Mouse (Mus musculus) embryo, embryonic 9.5 days (tissue): ENCODE measurements around the gene Lnx1.

ENCODE experiments used
- DNase-seq: peaks from one replicate; pipeline ENCODE4 v3.0.0-alpha.2; 2017; ENCODE audit errors: extremely low spot score

The Lnx1 gene

GRCm38 (mm10) chr5:74702766-74703165 is at the start of gene Lnx1:
Lnx1 (minus strand) TSS chr5:74702912.
- DNase-seq, result no peak

- no peak for DNase-seq
These were observed 47.8 kb upstream of the Lnx1 start for GRCm38 (mm10) chr5:74750501-74750900.

- no peak for DNase-seq
These were observed 44.8 kb upstream of the Lnx1 start for GRCm38 (mm10) chr5:74747476-74747875.

- DNase-seq, result no peak
These were observed 38.2 kb upstream of the Lnx1 start for GRCm38 (mm10) chr5:74740951-74741350.

- no peak for DNase-seq
These were observed 36.7 kb upstream of the Lnx1 start for GRCm38 (mm10) chr5:74739435-74739834.

GRCm38 (mm10) chr5:74738312-74738711 is 35.6 kb upstream of the Lnx1 start:
- DNase-seq, result peak; percentile 27

GRCm38 (mm10) chr5:74733885-74734558 is 31.3 kb upstream of the Lnx1 start:
- DNase-seq, result no peak

- DNase-seq, result no peak
These were observed 29.9 kb upstream of the Lnx1 start for GRCm38 (mm10) chr5:74732613-74733012.

GRCm38 (mm10) chr5:74730601-74731000 is 27.9 kb upstream of the Lnx1 start:
- no peak for DNase-seq

- no peak for DNase-seq
These were observed 26.9 kb upstream of the Lnx1 start for GRCm38 (mm10) chr5:74729567-74729966.

GRCm38 (mm10) chr5:74728186-74728585 is 25.5 kb upstream of the Lnx1 start:
- no peak for DNase-seq

GRCm38 (mm10) chr5:74727319-74727718 is 24.6 kb upstream of the Lnx1 start:
- no peak for DNase-seq

GRCm38 (mm10) chr5:74725541-74725940 is 22.8 kb upstream of the Lnx1 start:
- no peak for DNase-seq

GRCm38 (mm10) chr5:74721816-74722215 is 19.1 kb upstream of the Lnx1 start:
- DNase-seq, result no peak

- no peak for DNase-seq
These were observed 17.9 kb upstream of the Lnx1 start for GRCm38 (mm10) chr5:74720661-74721060.

- no peak for DNase-seq
These were observed 13.5 kb upstream of the Lnx1 start for GRCm38 (mm10) chr5:74716165-74716564.

GRCm38 (mm10) chr5:74712811-74713210 is 10.1 kb upstream of the Lnx1 start:
- DNase-seq, result no peak

- no peak for DNase-seq
These were observed 9.3 kb upstream of the Lnx1 start for GRCm38 (mm10) chr5:74711988-74712387.

GRCm38 (mm10) chr5:74711056-74711455 is 8.3 kb upstream of the Lnx1 start:
- DNase-seq, result no peak

- DNase-seq, result no peak
These were observed 7.5 kb upstream of the Lnx1 start for GRCm38 (mm10) chr5:74710181-74710580.

GRCm38 (mm10) chr5:74704460-74704790 is 1.7 kb upstream of the Lnx1 start:
- DNase-seq, result peak; percentile 90

GRCm38 (mm10) chr5:74703741-74704459 is 1.2 kb upstream of the Lnx1 start:
- no peak for DNase-seq

- no peak for DNase-seq
These were observed 1.8 kb downstream of the Lnx1 start for GRCm38 (mm10) chr5:74700918-74701317.

- no peak for DNase-seq
These were observed 3.0 kb downstream of the Lnx1 start for GRCm38 (mm10) chr5:74699673-74700072.
